In the genomic region with DNA sequence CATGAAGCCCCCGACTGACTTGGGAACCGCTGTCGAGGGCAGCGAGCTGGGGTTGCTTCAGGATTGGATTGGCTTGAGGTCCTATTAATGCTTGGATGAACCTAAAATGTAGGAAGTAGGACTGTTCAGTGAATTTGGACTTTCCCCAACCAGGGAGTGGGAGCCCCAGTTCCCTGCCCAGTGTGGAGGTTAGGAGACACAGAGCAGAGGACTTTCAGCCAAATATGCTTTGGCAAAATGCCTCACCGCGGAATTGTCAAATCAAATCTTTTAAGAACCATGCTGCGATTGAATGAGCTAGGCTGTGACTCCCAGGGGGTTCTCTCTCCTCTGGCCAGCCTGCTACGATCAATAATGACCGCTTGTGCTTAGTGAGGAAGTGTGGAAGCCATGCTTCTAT, we compare ENCODE assay signal across 19 mouse cellular contexts.
DNase-seq lines count a peak whose midpoint lies in the region; ATAC-seq and TF ChIP-seq lines count a peak whose summit lies in the region.
"Had no signal": no experiment of that assay in that cellular context is flagged by ENCODE, and none has a peak within 500 bp of the region (broad histone marks: within the 10 kb centered on the region; RNA-seq: fewer than 3 reads in every experiment).

No protein-coding gene starts in this region.

- no peaks in the 10 kb centered on the region for H3K27me3 ChIP-seq in heart, embryonic 11.5 days (ENCODE audit: control insufficient read depth, insufficient read depth, low read length)
- H3K27me3 ChIP-seq in liver, embryonic 12.5 days (replicated peaks), result 0 out of 2 replicates have a peak, but pooled peaks cover 4% of the 10 kb centered on the region
- H3K27me3 ChIP-seq in liver, postnatal 0 days (ENCODE audit: insufficient read depth, low read length), result no peaks in the 10 kb centered on the region
- H3K27me3 ChIP-seq: forebrain, embryonic 15.5 days; neural tube, embryonic 13.5 days had no signal

- no peaks in the 10 kb centered on the region for H3K9me3 ChIP-seq in heart, embryonic 11.5 days (replicated peaks; ENCODE audit: control insufficient read depth, low read length)
- H3K9me3 ChIP-seq in liver, embryonic 12.5 days (replicated peaks), result no peaks in the 10 kb centered on the region
- no peaks in the 10 kb centered on the region for H3K9me3 ChIP-seq in liver, postnatal 0 days (ENCODE audit: low read length)
- H3K9me3 ChIP-seq: forebrain, embryonic 15.5 days; neural tube, embryonic 13.5 days had no signal

- H3K27ac ChIP-seq in heart, embryonic 11.5 days (ENCODE audit: low read depth, low read length), result no peak overlapping the region
- H3K27ac ChIP-seq in liver, embryonic 12.5 days, result peak overlapping the region; percentile 65
- no peak overlapping the region for H3K27ac ChIP-seq in liver, postnatal 0 days (ENCODE audit: low read depth)
- H3K27ac ChIP-seq: forebrain, embryonic 15.5 days; heart, adult 2 months; neural tube, embryonic 13.5 days had no signal

- no peak overlapping the region for H3K4me3 ChIP-seq in heart, embryonic 11.5 days (ENCODE audit: low read depth, low read length)
- H3K4me3 ChIP-seq in liver, embryonic 12.5 days, result no peak overlapping the region
- H3K4me3 ChIP-seq in liver, postnatal 0 days (ENCODE audit: low read depth, low read length), result no peak overlapping the region
- H3K4me3 ChIP-seq: forebrain, embryonic 15.5 days; heart, adult 2 months; neural tube, embryonic 13.5 days had no signal

- no peak overlapping the region for H3K4me2 ChIP-seq in heart, embryonic 11.5 days
- no peak overlapping the region for H3K4me2 ChIP-seq in liver, embryonic 12.5 days
- H3K4me2 ChIP-seq in liver, postnatal 0 days (ENCODE audit: low read depth, low read length), result no peak overlapping the region
- H3K4me2 ChIP-seq: forebrain, embryonic 15.5 days; neural tube, embryonic 13.5 days had no signal

- no peak overlapping the region for H3K9ac ChIP-seq in heart, embryonic 11.5 days (ENCODE audit: low read depth, low read length)
- H3K9ac ChIP-seq in liver, embryonic 12.5 days, result no peak overlapping the region
- H3K9ac ChIP-seq in liver, postnatal 0 days (replicated peaks), result no peak overlapping the region
- H3K9ac ChIP-seq: forebrain, embryonic 15.5 days; neural tube, embryonic 13.5 days had no signal

- no peaks in the 10 kb centered on the region for H3K4me1 ChIP-seq in heart, embryonic 11.5 days (ENCODE audit: control insufficient read depth, insufficient read depth, low read length)
- H3K4me1 ChIP-seq in liver, embryonic 12.5 days, result peaks cover 82% of the 10 kb centered on the region
- peaks cover 33% of the 10 kb centered on the region for H3K4me1 ChIP-seq in liver, postnatal 0 days (ENCODE audit: insufficient read depth)

- no peak for ATAC-seq in heart, embryonic 11.5 days (replicated peaks; ENCODE audit: insufficient number of reproducible peaks, low FRiP score, low TSS enrichment)
- no peak for ATAC-seq in liver, embryonic 12.5 days
- no peak for ATAC-seq in liver, postnatal 0 days
- ATAC-seq: forebrain, embryonic 15.5 days; intestine, postnatal 0 days had no signal

- 85% methylated on average over 9 of the region's 9 CpGs for whole genome bisulfite sequencing in heart, embryonic 11.5 days (ENCODE audit: insufficient replicate concordance)
- 88% methylated on average over 9 of the region's 9 CpGs for WGBS in liver, embryonic 12.5 days (ENCODE audit: insufficient replicate concordance)
- 78% methylated on average over 9 of the region's 9 CpGs for WGBS in liver, postnatal 0 days (ENCODE audit: insufficient replicate concordance)

- TF ChIP-seq EP300 in liver, postnatal 0 days (IDR thresholded peaks at IDR 0.05; ENCODE audit: low read depth), result no peak

- DNase-seq in heart, postnatal 4 days, result peak; percentile 19
- DNase-seq in liver, postnatal 0 days, result no peak
- DNase-seq in ovary, postnatal 14 days (ENCODE audit: low spot score), result peak; percentile 13
- no peak for DNase-seq in ovary, adult 18-20 months (ENCODE audit: low spot score)
- DNase-seq in mesoderm, embryonic 11.5 days (ENCODE audit: low read depth, low spot score), result peak; percentile 12
- no peak for DNase-seq in thymus, postnatal 0 days (ENCODE audit: low spot score)
- DNase-seq: adrenal gland, adult 2 months; cerebellum, adult 9-10 months; embryo, embryonic 11 days; gastrocnemius, postnatal 10 days; heart, adult 2 months; heart, postnatal 14 days; layer of hippocampus, postnatal 36 days; thymus, postnatal 25 days had no signal

- H3K36me3 ChIP-seq in heart, embryonic 11.5 days (ENCODE audit: control insufficient read depth, insufficient read depth, low read length), result no peaks in the 10 kb centered on the region
- no peaks in the 10 kb centered on the region for H3K36me3 ChIP-seq in liver, embryonic 12.5 days
- H3K36me3 ChIP-seq in liver, postnatal 0 days (replicated peaks; ENCODE audit: insufficient read depth, low read length), result no peaks in the 10 kb centered on the region
- H3K36me3 ChIP-seq: forebrain, embryonic 15.5 days; neural tube, embryonic 13.5 days had no signal

- no peak for TF ChIP-seq CTCF in liver, postnatal 0 days (IDR thresholded peaks at IDR 0.05; ENCODE audit: low read depth)

Comparison
In these comparisons a context has a peak if more than half of its experiments do, and no peak if none do; other contexts are left out.
1. DNase-seq: peak in heart, postnatal 4 days (single experiment), ovary, postnatal 14 days (single experiment) and mesoderm, embryonic 11.5 days (single experiment); none in liver, postnatal 0 days (single experiment), ovary, adult 18-20 months (single experiment) and thymus, postnatal 0 days (single experiment).